Comparison of ENCODE assay signal across 24 mouse cellular contexts in the genomic region with DNA sequence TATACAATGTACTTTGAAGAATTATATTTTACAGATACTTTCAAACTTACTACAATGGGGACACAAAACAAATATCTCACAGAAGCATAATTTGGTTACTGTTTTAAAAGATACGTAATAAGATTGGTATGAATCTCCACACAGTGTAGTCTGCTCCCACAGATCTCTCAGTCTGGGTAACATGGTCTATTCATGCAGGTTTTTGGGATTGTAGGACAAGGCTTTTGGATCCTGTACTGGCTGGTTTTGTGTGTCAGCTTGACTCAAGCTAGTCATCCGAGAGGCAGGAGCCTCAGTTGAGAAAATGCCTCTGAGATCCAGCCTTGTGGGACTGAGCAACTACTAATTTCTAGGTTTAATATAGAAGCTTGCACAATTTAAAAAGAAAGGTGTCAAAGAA. TPM values are rescaled to one million over a fixed set of nuclear protein-coding genes. Genes with fewer than 3 reads are reported as not detected.
A peak's percentile ranks its signal among the peaks of the same experiment; 100 is the strongest.
DNase-seq lines count a peak whose midpoint lies in the region; ATAC-seq and TF ChIP-seq lines count a peak whose summit lies in the region.
"Had no signal": no experiment of that assay in that cellular context is flagged by ENCODE, and none has a peak within 500 bp of the region (broad histone marks: within the 10 kb centered on the region; RNA-seq: fewer than 3 reads in every experiment).

No protein-coding gene starts in this region.

- H3K27me3 ChIP-seq in heart, postnatal 0 days (ENCODE audit: control insufficient read depth, insufficient read depth, low read length), result no peaks in the 10 kb centered on the region
- no peaks in the 10 kb centered on the region for H3K27me3 ChIP-seq in stomach, postnatal 0 days (ENCODE audit: control insufficient read depth, insufficient read depth, low read length)
- H3K27me3 ChIP-seq in kidney, embryonic 15.5 days, result no peaks in the 10 kb centered on the region
- H3K27me3 ChIP-seq in midbrain, postnatal 0 days (ENCODE audit: insufficient read depth, low read length), result no peaks in the 10 kb centered on the region
- H3K27me3 ChIP-seq: embryonic facial prominence, embryonic 15.5 days; forebrain, embryonic 12.5 days; Patski had no signal

- no peak for DNase-seq in heart, postnatal 0 days (ENCODE audit: low spot score)
- no peak for DNase-seq in heart, postnatal 4 days
- peak; percentile 66 for DNase-seq in Muller cell, postnatal 12 days (ENCODE audit: inconsistent ontology term)
- DNase-seq in stomach, postnatal 0 days (ENCODE audit: low spot score), result no peak
- no peak for DNase-seq in midbrain, postnatal 0 days (ENCODE audit: low spot score)
- DNase-seq: adrenal gland, postnatal 14 days; B cell, adult 2 months; cerebellum, adult 18-20 months; cerebellum, adult 9-11 months; cerebellum, postnatal 36 days; gastrocnemius, postnatal 25 days; heart, postnatal 14 days; kidney, adult 18-20 months had no signal

- TF ChIP-seq CTCF in heart, postnatal 0 days (IDR thresholded peaks at IDR 0.05; ENCODE audit: low read depth), result no peak
- TF ChIP-seq CTCF in embryonic fibroblast, embryonic 13.5 days (IDR thresholded peaks at IDR 0.05; ENCODE audit: borderline replicate concordance, insufficient read depth, low read length), result no peak
- no peak for TF ChIP-seq CTCF in stomach, postnatal 0 days (IDR thresholded peaks at IDR 0.05; ENCODE audit: low read depth)
- TF ChIP-seq CTCF in midbrain, postnatal 0 days (IDR thresholded peaks at IDR 0.05), result no peak

- H3K9me3 ChIP-seq in heart, postnatal 0 days (replicated peaks; ENCODE audit: control insufficient read depth, low read length), result no peaks in the 10 kb centered on the region
- no peaks in the 10 kb centered on the region for H3K9me3 ChIP-seq in stomach, postnatal 0 days (ENCODE audit: control insufficient read depth, low read length)
- no peaks in the 10 kb centered on the region for H3K9me3 ChIP-seq in kidney, embryonic 15.5 days (replicated peaks)
- no peaks in the 10 kb centered on the region for H3K9me3 ChIP-seq in midbrain, postnatal 0 days (ENCODE audit: low read length)
- H3K9me3 ChIP-seq: embryonic facial prominence, embryonic 15.5 days; forebrain, embryonic 12.5 days; G1E had no signal

- H3K4me3 ChIP-seq in heart, postnatal 0 days (ENCODE audit: low read depth, low read length), result no peak overlapping the region
- H3K4me3 ChIP-seq in embryonic fibroblast, embryonic 13.5 days (ENCODE audit: insufficient read depth, low read length), result no peak overlapping the region
- no peak overlapping the region for H3K4me3 ChIP-seq in stomach, postnatal 0 days (ENCODE audit: low read depth, low read length)
- H3K4me3 ChIP-seq in kidney, embryonic 15.5 days (replicated peaks), result no peak overlapping the region
- H3K4me3 ChIP-seq in midbrain, postnatal 0 days (ENCODE audit: low read depth, low read length), result no peak overlapping the region
- H3K4me3 ChIP-seq: embryonic facial prominence, embryonic 15.5 days; forebrain, embryonic 12.5 days had no signal

- no peak for TF ChIP-seq EP300 in heart, postnatal 0 days (IDR thresholded peaks at IDR 0.05; ENCODE audit: low read depth)
- no peak for TF ChIP-seq EP300 in stomach, postnatal 0 days (optimal IDR thresholded peaks at IDR 0.05)

- 86% methylated on average over 2 of the region's 2 CpGs for WGBS in heart, postnatal 0 days
- WGBS in stomach, postnatal 0 days, result 58% methylated on average over 2 of the region's 2 CpGs
- WGBS in kidney, embryonic 15.5 days, result 91% methylated on average over 2 of the region's 2 CpGs
- WGBS in midbrain, postnatal 0 days, result 93% methylated on average over 2 of the region's 2 CpGs

- 0 out of 2 replicates have a peak overlapping the region, but pooled peaks have one; percentile 34 for H3K27ac ChIP-seq in heart, postnatal 0 days (ENCODE audit: low read depth)
- H3K27ac ChIP-seq in embryonic fibroblast, embryonic 13.5 days (ENCODE audit: insufficient read depth, low read length), result peak overlapping the region; percentile 99
- peak overlapping the region; percentile 45; the same call in 1 of the 2 replicates for H3K27ac ChIP-seq in stomach, postnatal 0 days (replicated peaks)
- no peak overlapping the region for H3K27ac ChIP-seq in kidney, embryonic 15.5 days
- no peak overlapping the region for H3K27ac ChIP-seq in midbrain, postnatal 0 days (ENCODE audit: low read depth, low read length)
- H3K27ac ChIP-seq: embryonic facial prominence, embryonic 15.5 days; forebrain, embryonic 12.5 days had no signal

- H3K36me3 ChIP-seq in heart, postnatal 0 days (replicated peaks; ENCODE audit: control insufficient read depth, insufficient read depth, low read length), result peaks cover 16% of the 10 kb centered on the region
- H3K36me3 ChIP-seq in stomach, postnatal 0 days (ENCODE audit: control insufficient read depth, insufficient read depth, low read length), result no peaks in the 10 kb centered on the region
- peaks cover 27% of the 10 kb centered on the region for H3K36me3 ChIP-seq in kidney, embryonic 15.5 days
- peaks cover 2% of the 10 kb centered on the region; the same call in 1 of the 2 replicates for H3K36me3 ChIP-seq in midbrain, postnatal 0 days (ENCODE audit: insufficient read depth, low read length)

- peaks cover 7% of the 10 kb centered on the region; the same call in 1 of the 2 replicates for H3K4me1 ChIP-seq in heart, postnatal 0 days (ENCODE audit: control insufficient read depth, insufficient read depth)
- H3K4me1 ChIP-seq in embryonic fibroblast, embryonic 13.5 days (ENCODE audit: control insufficient read depth, insufficient read depth, low read length), result peaks cover 11% of the 10 kb centered on the region
- H3K4me1 ChIP-seq in stomach, postnatal 0 days (replicated peaks; ENCODE audit: control insufficient read depth, insufficient read depth), result no peaks in the 10 kb centered on the region
- no peaks in the 10 kb centered on the region for H3K4me1 ChIP-seq in kidney, embryonic 15.5 days
- no peaks in the 10 kb centered on the region for H3K4me1 ChIP-seq in midbrain, postnatal 0 days (ENCODE audit: insufficient read depth, low read length)
- H3K4me1 ChIP-seq: embryonic facial prominence, embryonic 15.5 days had no signal

- no peak for TF ChIP-seq POLR2A in embryonic fibroblast, embryonic 13.5 days (IDR thresholded peaks at IDR 0.05; ENCODE audit: low read depth, low read length)

- no peak for ATAC-seq in heart, postnatal 0 days (ENCODE audit: insufficient read depth, low read depth)
- no peak; the same call in 1 of the 2 replicates for ATAC-seq in stomach, postnatal 0 days (ENCODE audit: low FRiP score, low TSS enrichment)
- no peak for ATAC-seq in kidney, embryonic 15.5 days (replicated peaks; ENCODE audit: low FRiP score)
- no peak for ATAC-seq in midbrain, postnatal 0 days (ENCODE audit: low FRiP score)
- ATAC-seq: activated CD4-positive, CD25-positive, alpha-beta regulatory T cell, adult 4 months; CD4-positive, CD25-positive, alpha-beta regulatory T cell, adult 4 months; forebrain, embryonic 16.5 days; hindbrain, embryonic 16.5 days; inflammation-experienced regulatory T-cells, adult 6 months had no signal

- no peak overlapping the region for H3K4me2 ChIP-seq in heart, postnatal 0 days (ENCODE audit: low read depth, low read length)
- no peak overlapping the region for H3K4me2 ChIP-seq in stomach, postnatal 0 days (replicated peaks; ENCODE audit: low read depth)
- H3K4me2 ChIP-seq in kidney, embryonic 15.5 days, result no peak overlapping the region
- H3K4me2 ChIP-seq in midbrain, postnatal 0 days (ENCODE audit: low read depth, low read length, poor library complexity, severe bottlenecking), result no peak overlapping the region
- H3K4me2 ChIP-seq: embryonic facial prominence, embryonic 15.5 days; forebrain, embryonic 12.5 days had no signal

- H3K9ac ChIP-seq in heart, postnatal 0 days (replicated peaks; ENCODE audit: low read depth, low read length), result no peak overlapping the region
- H3K9ac ChIP-seq in stomach, postnatal 0 days (ENCODE audit: low read length), result no peak overlapping the region
- H3K9ac ChIP-seq in kidney, embryonic 15.5 days, result no peak overlapping the region
- H3K9ac ChIP-seq in midbrain, postnatal 0 days (replicated peaks; ENCODE audit: low read length, poor library complexity, severe bottlenecking), result no peak overlapping the region
- H3K9ac ChIP-seq: embryonic facial prominence, embryonic 15.5 days; forebrain, embryonic 12.5 days had no signal

RNA-seq across cellular contexts. Expression of a gene that starts 35.1 kb away (rescaled TPM):
- 45.2 and 53.1 TPM in 2 replicates for total RNA-seq in heart, postnatal 0 days (2014; rRNA removed; ENCODE audit: low replicate concordance)
- polyA plus RNA-seq in heart, postnatal 0 days (2015; fragmentation: Nextera tagmentation; extraction: Ambion mirVana), result 33.3 and 36.0 TPM in 2 replicates
- total RNA-seq in heart, postnatal 4 days (2021), result 100 to 1,000 TPM; 127 to 136 TPM
- polyA plus RNA-seq in embryonic fibroblast, embryonic 13.5 days (2011; ENCODE audit: insufficient read length, low read depth, missing spikeins), result 164 and 243 TPM in 2 replicates
- polyA plus RNA-seq in stomach, postnatal 0 days (2015; fragmentation: Nextera tagmentation; extraction: Ambion mirVana), result 33.6 and 39.3 TPM in 2 replicates
- polyA plus RNA-seq in kidney, embryonic 15.5 days (2015; fragmentation: Nextera tagmentation; extraction: Ambion mirVana), result 74.3 and 75.0 TPM in 2 replicates
- total RNA-seq in midbrain, postnatal 0 days (2014; rRNA removed), result 268 and 400 TPM in 2 replicates
- polyA plus RNA-seq in midbrain, postnatal 0 days (2015; fragmentation: Nextera tagmentation; extraction: Ambion mirVana), result 74.3 and 87.9 TPM in 2 replicates

Comparison
In these comparisons a context has a peak if more than half of its experiments do, and no peak if none do; other contexts are left out.
1. H3K27ac ChIP-seq: peak in heart, postnatal 0 days (single experiment), embryonic fibroblast, embryonic 13.5 days (single experiment) and stomach, postnatal 0 days (single experiment); none in kidney, embryonic 15.5 days (single experiment) and midbrain, postnatal 0 days (single experiment).